Mouse (Mus musculus): ENCODE measurements around the gene Slc20a1.

DNA sequence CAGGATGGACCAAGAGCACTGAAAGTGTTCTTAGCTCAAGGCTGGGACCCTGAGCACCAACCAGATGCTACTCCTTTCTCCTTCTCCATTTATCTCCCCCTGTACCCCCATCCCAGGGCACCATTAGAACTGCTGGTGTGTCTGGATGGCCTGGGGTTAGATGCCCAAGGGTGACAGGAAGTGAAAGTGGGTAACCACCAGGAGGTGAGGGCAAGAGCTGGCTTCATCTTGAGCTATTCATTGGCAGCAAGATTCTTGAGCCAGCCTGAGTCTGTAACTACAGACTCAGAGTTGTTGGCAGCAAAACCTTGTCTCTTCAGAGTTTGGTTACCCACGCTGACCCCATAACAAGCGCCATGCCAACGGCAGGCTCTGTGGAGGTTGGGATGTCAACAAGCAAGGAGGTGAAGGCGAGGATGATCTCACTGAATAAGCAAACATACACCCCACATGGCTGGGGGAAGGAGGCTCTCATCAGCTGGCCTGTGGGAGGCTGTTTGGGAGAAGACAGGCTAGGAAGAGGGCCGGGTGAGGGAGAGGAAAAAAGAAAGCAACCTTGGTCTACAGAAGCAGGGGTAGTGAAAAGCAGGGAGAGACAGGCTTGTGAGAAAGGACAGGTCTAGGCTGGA lies 12.2 kb upstream of the Slc20a1 start:
- TF ChIP-seq HCFC1 (IDR thresholded peaks at IDR 0.05; ENCODE audit: borderline replicate concordance, insufficient read depth, low read length) (no peak), CHD2 (IDR thresholded peaks at IDR 0.05; ENCODE audit: low read depth, low read length) (no peak), ZC3H11A (IDR thresholded peaks at IDR 0.05; ENCODE audit: borderline replicate concordance, low read depth, low read length) (no peak), ZNF384 (IDR thresholded peaks at IDR 0.05; ENCODE audit: low read depth, low read length) (no peak)

Data from ES-E14 (cell line).